Mouse (Mus musculus): ENCODE data around the gene Mtmr10. TPM values are rescaled to one million over a fixed set of nuclear protein-coding genes. Genes with fewer than 3 reads are reported as not detected.

Gene Mtmr10
- polyA plus RNA-seq, 1 experiment = 15.2 TPM

DNA sequence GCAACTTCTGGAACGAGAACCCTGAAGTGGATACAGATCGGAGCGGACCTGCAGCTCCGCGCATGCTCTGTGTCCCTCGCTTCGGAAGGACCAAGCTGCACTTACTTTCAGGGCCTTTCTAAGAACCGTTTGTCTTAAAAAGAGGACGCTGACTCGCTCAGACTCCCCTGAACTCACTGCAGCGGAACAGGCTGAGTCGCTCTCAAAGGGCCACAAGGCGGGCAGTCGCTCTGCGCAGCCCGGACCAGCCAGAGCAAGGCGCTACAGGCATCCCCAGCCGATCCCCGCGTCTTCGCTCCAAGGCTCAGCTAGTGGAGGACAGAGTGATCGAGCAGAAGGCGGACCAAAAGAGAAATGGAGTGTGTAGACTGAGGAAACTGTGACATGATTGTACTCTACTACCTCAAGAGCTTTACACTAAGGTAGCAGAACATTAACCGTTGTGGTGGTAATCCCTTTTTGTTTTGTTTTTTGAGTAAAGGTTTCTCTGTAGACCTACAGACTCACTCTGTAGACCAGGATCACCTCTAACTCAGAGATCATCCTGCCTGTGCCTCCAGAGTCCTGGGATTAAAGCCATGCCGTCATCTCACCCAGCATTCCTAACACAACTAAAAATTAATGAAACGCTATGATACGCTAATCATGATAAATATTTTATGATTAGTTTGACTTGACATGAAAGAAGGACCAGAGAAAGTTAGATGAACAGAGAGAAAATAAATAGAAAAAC is 86.5 kb downstream of the Mtmr10 start, which contains the start of gene Fan1:
Gene Fan1 (minus strand): TSS at position 266 of the 733 bp plus-strand sequence.
- H3K4me3 ChIP-seq (ENCODE audit: low read depth, low read length) = peak within 1 kb of the TSS; percentile 67
- no peaks in the 10 kb centered on the region for H3K27me3 ChIP-seq (ENCODE audit: control insufficient read depth, insufficient read depth, low read length, poor library complexity, severe bottlenecking)
- H3K9me3 ChIP-seq (replicated peaks; ENCODE audit: control insufficient read depth, insufficient read depth, low read length, poor library complexity, severe bottlenecking) = no peaks in the 10 kb centered on the region
- peaks cover 25% of the 10 kb centered on the region for H3K36me3 ChIP-seq (ENCODE audit: control insufficient read depth, insufficient read depth, low read length, poor library complexity, severe bottlenecking)
- peak within 1 kb of the TSS; percentile 21; the same call in 1 of the 2 replicates for H3K27ac ChIP-seq (ENCODE audit: insufficient read depth, low read length)
- H3K9ac ChIP-seq (ENCODE audit: low read depth, poor library complexity, severe bottlenecking) = peak within 1 kb of the TSS; percentile 20
- H3K4me1 ChIP-seq (ENCODE audit: control insufficient read depth, insufficient read depth, low read length) = no peaks in the 10 kb centered on the region
- TF ChIP-seq POLR2A (IDR thresholded peaks at IDR 0.05; ENCODE audit: insufficient read depth, low read length) (peak; percentile 58), EP300 (IDR thresholded peaks at IDR 0.05; ENCODE audit: insufficient read depth, low read depth, low read length) (peak; percentile 51; the same call in 1 of the 2 replicates), CTCF (IDR thresholded peaks at IDR 0.05; ENCODE audit: low read depth, low read length) (no peak)

Other genes with a start within 250 kb of the Mtmr10 start
- gene Trpm1, start 133.8 kb upstream of the Mtmr10 start, polyA plus RNA-seq (2011; ENCODE audit: insufficient read depth, insufficient read length, low read depth, missing spikeins) = 1.5 and 2.4 TPM in 2 replicates
- 6.4 and 6.6 TPM in 2 replicates for gene Fan1, start 86.4 kb downstream of the Mtmr10 start, polyA plus RNA-seq (2011; ENCODE audit: insufficient read depth, insufficient read length, low read depth, missing spikeins)
- gene Mphosph10, start 104.6 kb downstream of the Mtmr10 start, polyA plus RNA-seq (2011; ENCODE audit: insufficient read depth, insufficient read length, low read depth, missing spikeins) = 75.5 and 81.2 TPM in 2 replicates
- 32.4 and 38.6 TPM in 2 replicates for gene Mcee, start 105.0 kb downstream of the Mtmr10 start, polyA plus RNA-seq (2011; ENCODE audit: insufficient read depth, insufficient read length, low read depth, missing spikeins)
- gene Apba2, start 214.1 kb downstream of the Mtmr10 start, polyA plus RNA-seq (2011; ENCODE audit: insufficient read depth, insufficient read length, low read depth, missing spikeins) = 1.9 and 2.2 TPM in 2 replicates